Mouse (Mus musculus): ENCODE measurements at regions not wholly inside any gene's neighbourhood (a gene's known extent, or its start where the extent isn't known, plus 50 kb on each side); places are given as distances from the start of the nearest gene placed in this dataset.

- H3K9me3 ChIP-seq (ENCODE audit: low read length) = no peaks in the 10 kb centered on the region
- H3K9ac ChIP-seq = no peak overlapping the region
- H3K4me3 ChIP-seq (ENCODE audit: low read depth, low read length) = no peak overlapping the region
- WGBS = 84% methylated on average over 2 of the region's 2 CpGs
- TF ChIP-seq CTCF (IDR thresholded peaks at IDR 0.05; ENCODE audit: low read depth) = no peak
- H3K27ac ChIP-seq (ENCODE audit: low read depth, low read length) = no peak overlapping the region
- H3K36me3 ChIP-seq (ENCODE audit: insufficient read depth) = no peaks in the 10 kb centered on the region
- H3K27me3 ChIP-seq (ENCODE audit: insufficient read depth, low read length) = no peaks in the 10 kb centered on the region
- H3K4me2 ChIP-seq (ENCODE audit: low read depth) = no peak overlapping the region
- no peaks in the 10 kb centered on the region for H3K4me1 ChIP-seq (ENCODE audit: insufficient read depth)
- DNase-seq (no peak), ATAC-seq (no peak)
Observed at GRCm38 (mm10) chr4:48833718-48834117, 170.4 kb downstream of the Cavin4 start.

GRCm38 (mm10) chr4:48842777-48843214 lies 179.5 kb downstream of the Cavin4 start:
- no peak overlapping the region for H3K27ac ChIP-seq (ENCODE audit: low read depth, low read length)
- H3K4me1 ChIP-seq (ENCODE audit: insufficient read depth) = no peaks in the 10 kb centered on the region
- no peaks in the 10 kb centered on the region for H3K9me3 ChIP-seq (ENCODE audit: low read length)
- ATAC-seq (peak; percentile 68), DNase-seq (peak; percentile 55)
- no peak overlapping the region for H3K4me2 ChIP-seq (ENCODE audit: low read depth)
- WGBS = 26% methylated on average over 2 of the region's 2 CpGs
- no peak overlapping the region for H3K4me3 ChIP-seq (ENCODE audit: low read depth, low read length)
- H3K36me3 ChIP-seq (ENCODE audit: insufficient read depth) = no peaks in the 10 kb centered on the region
- no peak overlapping the region for H3K9ac ChIP-seq
- no peaks in the 10 kb centered on the region for H3K27me3 ChIP-seq (ENCODE audit: insufficient read depth, low read length)
- no peak for TF ChIP-seq CTCF (IDR thresholded peaks at IDR 0.05; ENCODE audit: low read depth)

DNA sequence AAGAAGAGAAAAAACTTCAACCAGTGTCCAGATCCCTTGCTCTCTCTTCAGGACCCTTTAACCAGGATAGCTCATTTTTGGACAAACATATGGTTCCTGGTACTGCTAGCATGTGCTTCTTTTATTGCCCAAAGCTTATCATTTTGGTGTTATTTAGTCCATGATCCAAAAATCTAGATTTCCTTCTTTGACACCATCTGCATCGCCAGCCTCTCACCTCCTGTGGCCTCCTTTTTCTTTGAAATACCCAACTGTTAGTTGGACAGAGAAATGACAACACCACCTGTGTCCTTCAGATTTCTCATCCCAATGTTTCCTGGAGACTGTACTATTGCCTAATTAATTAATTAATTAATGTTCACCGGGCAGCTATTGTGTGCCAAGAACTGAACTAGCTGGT lies 188.0 kb upstream of the Plppr1 start:
- no peak for ATAC-seq
- H3K4me3 ChIP-seq (ENCODE audit: low read depth, low read length) = no peak overlapping the region
- no peak overlapping the region for H3K9ac ChIP-seq
- H3K4me2 ChIP-seq (ENCODE audit: low read depth) = no peak overlapping the region
- H3K27me3 ChIP-seq (ENCODE audit: insufficient read depth, low read length) = no peaks in the 10 kb centered on the region
- no peaks in the 10 kb centered on the region for H3K9me3 ChIP-seq (ENCODE audit: low read length)
- H3K27ac ChIP-seq (ENCODE audit: low read depth, low read length) = no peak overlapping the region
- DNase-seq = peak; percentile 16
- no peaks in the 10 kb centered on the region for H3K4me1 ChIP-seq (ENCODE audit: insufficient read depth)
- WGBS = 43% methylated on average over 2 of the region's 2 CpGs
- no peak for TF ChIP-seq CTCF (IDR thresholded peaks at IDR 0.05; ENCODE audit: low read depth)
- no peaks in the 10 kb centered on the region for H3K36me3 ChIP-seq (ENCODE audit: insufficient read depth)

GRCm38 (mm10) chr4:48889074-48889592 lies 169.9 kb upstream of the Plppr1 start:
- H3K4me2 ChIP-seq (ENCODE audit: low read depth) = no peak overlapping the region
- no peak overlapping the region for H3K9ac ChIP-seq
- WGBS = 76% methylated on average over 4 of the region's 4 CpGs
- no peak overlapping the region for H3K4me3 ChIP-seq (ENCODE audit: low read depth, low read length)
- no peaks in the 10 kb centered on the region for H3K4me1 ChIP-seq (ENCODE audit: insufficient read depth)
- DNase-seq = no peak
- no peak for TF ChIP-seq CTCF (IDR thresholded peaks at IDR 0.05; ENCODE audit: low read depth)
- H3K36me3 ChIP-seq (ENCODE audit: insufficient read depth) = no peaks in the 10 kb centered on the region
- no peaks in the 10 kb centered on the region for H3K27me3 ChIP-seq (ENCODE audit: insufficient read depth, low read length)
- H3K9me3 ChIP-seq (ENCODE audit: low read length) = no peaks in the 10 kb centered on the region
- no peak for ATAC-seq
- no peak overlapping the region for H3K27ac ChIP-seq (ENCODE audit: low read depth, low read length)

DNA sequence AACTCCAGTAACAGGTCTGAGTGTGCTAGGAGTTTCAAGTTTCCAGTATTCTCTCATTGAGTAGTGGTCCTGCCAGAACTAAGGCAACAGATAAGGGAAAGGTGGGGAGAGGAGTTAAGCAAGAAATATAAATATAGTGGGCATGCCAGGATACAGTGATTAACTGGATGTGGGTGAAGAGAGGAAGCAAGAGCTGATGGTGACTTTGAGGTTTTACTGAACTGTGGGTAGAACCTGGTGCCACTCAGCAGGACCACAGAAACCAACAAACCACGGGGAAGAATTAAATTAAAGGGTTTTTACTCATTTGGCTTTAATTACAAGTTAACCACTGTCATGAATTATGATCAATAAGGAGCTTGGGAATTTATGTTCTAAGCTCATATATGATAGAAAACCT lies 154.5 kb upstream of the Plppr1 start:
- no peak overlapping the region for H3K9ac ChIP-seq
- H3K4me1 ChIP-seq (ENCODE audit: insufficient read depth) = no peaks in the 10 kb centered on the region
- DNase-seq (no peak), ATAC-seq (no peak)
- no peak overlapping the region for H3K4me2 ChIP-seq (ENCODE audit: low read depth)
- WGBS = 87% methylated on average over 1 of the region's 1 CpGs
- no peaks in the 10 kb centered on the region for H3K36me3 ChIP-seq (ENCODE audit: insufficient read depth)
- H3K4me3 ChIP-seq (ENCODE audit: low read depth, low read length) = no peak overlapping the region
- TF ChIP-seq CTCF (IDR thresholded peaks at IDR 0.05; ENCODE audit: low read depth) = no peak
- no peak overlapping the region for H3K27ac ChIP-seq (ENCODE audit: low read depth, low read length)
- H3K9me3 ChIP-seq (ENCODE audit: low read length) = no peaks in the 10 kb centered on the region
- no peaks in the 10 kb centered on the region for H3K27me3 ChIP-seq (ENCODE audit: insufficient read depth, low read length)

DNA sequence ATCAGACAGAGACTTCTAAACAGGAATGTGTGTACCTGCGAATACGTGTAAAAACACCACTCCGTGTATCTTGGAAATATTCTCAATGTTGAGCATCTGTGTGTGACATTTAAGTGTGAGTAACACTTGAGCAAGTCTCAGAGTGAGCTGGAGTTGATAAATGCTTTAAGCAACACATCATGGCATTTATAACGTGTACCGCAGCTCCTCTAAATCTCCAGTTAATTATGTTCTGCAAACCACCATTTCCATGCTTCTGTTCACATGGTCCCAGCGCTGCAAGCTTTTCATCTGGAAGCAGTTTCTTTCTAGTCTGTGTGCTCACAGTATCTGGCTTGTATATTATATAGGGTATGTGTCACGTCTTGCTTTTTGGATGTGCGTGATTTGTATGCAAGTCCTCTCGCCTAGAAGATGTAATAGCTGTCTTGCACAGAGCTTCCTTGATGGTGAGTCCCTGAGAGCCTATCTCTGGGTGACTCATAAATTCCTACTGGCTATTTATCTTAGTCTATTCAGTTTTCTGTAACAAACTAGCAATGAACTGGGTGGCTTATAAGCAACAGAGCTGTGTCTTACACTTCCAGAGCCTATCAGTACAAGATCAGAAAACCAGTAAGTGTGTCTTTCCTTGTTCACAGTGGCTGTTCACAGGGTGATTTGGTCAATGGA lies 153.7 kb upstream of the Plppr1 start:
- WGBS = 83% methylated on average over 9 of the region's 9 CpGs
- no peak overlapping the region for H3K4me2 ChIP-seq (ENCODE audit: low read depth)
- H3K9me3 ChIP-seq (ENCODE audit: low read length) = no peaks in the 10 kb centered on the region
- DNase-seq (no peak), ATAC-seq (no peak)
- no peaks in the 10 kb centered on the region for H3K4me1 ChIP-seq (ENCODE audit: insufficient read depth)
- H3K4me3 ChIP-seq (ENCODE audit: low read depth, low read length) = no peak overlapping the region
- no peaks in the 10 kb centered on the region for H3K27me3 ChIP-seq (ENCODE audit: insufficient read depth, low read length)
- H3K27ac ChIP-seq (ENCODE audit: low read depth, low read length) = no peak overlapping the region
- no peak for TF ChIP-seq CTCF (IDR thresholded peaks at IDR 0.05; ENCODE audit: low read depth)
- no peak overlapping the region for H3K9ac ChIP-seq
- no peaks in the 10 kb centered on the region for H3K36me3 ChIP-seq (ENCODE audit: insufficient read depth)

- WGBS = 76% methylated on average over 2 of the region's 2 CpGs
- H3K4me1 ChIP-seq (ENCODE audit: insufficient read depth) = no peaks in the 10 kb centered on the region
- no peak overlapping the region for H3K9ac ChIP-seq
- no peaks in the 10 kb centered on the region for H3K9me3 ChIP-seq (ENCODE audit: low read length)
- no peak for TF ChIP-seq CTCF (IDR thresholded peaks at IDR 0.05; ENCODE audit: low read depth)
- no peak overlapping the region for H3K4me2 ChIP-seq (ENCODE audit: low read depth)
- no peak overlapping the region for H3K4me3 ChIP-seq (ENCODE audit: low read depth, low read length)
- H3K27me3 ChIP-seq (ENCODE audit: insufficient read depth, low read length) = no peaks in the 10 kb centered on the region
- DNase-seq (no peak), ATAC-seq (no peak)
- no peaks in the 10 kb centered on the region for H3K36me3 ChIP-seq (ENCODE audit: insufficient read depth)
- no peak overlapping the region for H3K27ac ChIP-seq (ENCODE audit: low read depth, low read length)
Observed at GRCm38 (mm10) chr4:48909161-48909560, 149.9 kb upstream of the Plppr1 start.

Measured in forebrain, postnatal 0 days (tissue).